Mouse (Mus musculus) intestine, embryonic 14.5 days (tissue): ENCODE results near the gene Ankrd39. TPM values are rescaled to one million over a fixed set of nuclear protein-coding genes. Genes with fewer than 3 reads are reported as not detected.

Experiments used
- ATAC-seq: fragments of 200-750 bp; cut with Nextera tagmentation; replicated peaks from 2 replicates; pipeline ENCODE4 v1.8.0; 2017; ENCODE audit warnings: low read depth, moderate number of reproducible peaks, moderate TSS enrichment, moderate library complexity; ENCODE audit not compliant: low FRiP score, low TSS enrichment
- DNase-seq: peaks from one replicate; pipeline ENCODE4 v3.0.0-alpha.2; 2018; ENCODE audit warnings: low spot score
- H3K27ac ChIP-seq: fragments of 300-500 bp; sonication (generic); 2 replicates; pipeline ENCODE4 v1.5.1; 2014; ENCODE audit warnings: low read depth, mild to moderate bottlenecking, control low read depth
- H3K27me3 ChIP-seq: fragments of 300-500 bp; sonication (generic); replicated peaks from 2 replicates; pipeline ENCODE4 v1.6.1; 2014; ENCODE audit warnings: low read length, control low read depth; ENCODE audit not compliant: control insufficient read depth, insufficient read depth
- H3K36me3 ChIP-seq: fragments of 300-500 bp; sonication (generic); 2 replicates; pipeline ENCODE4 v1.6.1; 2014; ENCODE audit warnings: low read length, control low read depth; ENCODE audit not compliant: control insufficient read depth, insufficient read depth
- H3K4me1 ChIP-seq: fragments of 300-500 bp; sonication (generic); replicated peaks from 2 replicates; pipeline ENCODE4 v1.6.1; 2014; ENCODE audit warnings: low read length, control low read depth, mixed read lengths; ENCODE audit not compliant: control insufficient read depth, insufficient read depth
- H3K4me2 ChIP-seq: fragments of 300-500 bp; sonication (generic); 2 replicates; pipeline ENCODE4 v1.6.1; 2014; ENCODE audit warnings: low read length
- H3K4me3 ChIP-seq: fragments of 300-500 bp; sonication (generic); 2 replicates; pipeline ENCODE4 v1.5.1; 2014; ENCODE audit warnings: low read depth, low read length, control low read depth, mixed read lengths
- H3K9ac ChIP-seq: fragments of 300-500 bp; sonication (generic); 2 replicates; pipeline ENCODE4 v1.6.1; 2014; ENCODE audit warnings: mild to moderate bottlenecking, low read length
- H3K9me3 ChIP-seq: fragments of 300-500 bp; sonication (generic); 2 replicates; pipeline ENCODE4 v1.6.1; 2016; ENCODE audit warnings: low read length, control low read depth; ENCODE audit not compliant: control insufficient read depth
- WGBS: fragments of 180-500 bp; shearing (Covaris S2); extraction: QIAGEN DNeasy Blood & Tissue Kit; methylation state at CpG from one replicate; pipeline ENCODE4 v1.1.7; 2014; 5-methylcytosine and 5-hydroxymethylcytosine counted together
- microRNA-seq: library from miRNA; unstranded; fragments of <30 nt; microRNA quantifications from one replicate; pipeline ENCODE4, GENCODE M21; 2016
- polyA plus RNA-seq: library from polyadenylated mRNA; unstranded; fragments of >200 nt; fragmentation: Nextera tagmentation; extraction: Ambion mirVana; gene quantifications from 2 replicates; pipeline ENCODE4 v1.2.1, GENCODE M21; 2014

Ankrd39 gene
- polyA plus RNA-seq, 1 experiment from 2014 or later: 25.7 TPM

DNA sequence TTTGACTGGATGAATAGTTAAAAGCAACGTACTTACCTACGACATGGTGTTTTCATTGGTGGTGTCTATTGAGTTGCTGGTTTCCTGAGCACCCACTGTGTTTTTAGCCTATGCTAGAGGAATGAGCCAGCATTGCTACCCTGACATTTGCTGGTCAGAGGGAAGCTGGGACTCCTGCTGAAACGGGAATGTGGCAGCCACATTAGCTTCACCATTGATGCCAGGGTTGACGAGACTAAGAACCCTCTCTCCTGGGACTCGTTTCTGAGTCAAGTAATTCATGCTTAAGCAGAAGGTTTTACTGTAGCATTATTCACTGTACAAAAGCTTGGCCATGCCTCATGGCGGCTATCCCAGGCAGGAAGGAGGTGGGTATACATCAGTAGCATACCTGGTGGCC, 57.6 kb downstream of the Ankrd39 start:
- Histone ChIP-seq H3K9ac (no peak overlapping the region), H3K4me1 (peaks cover 15% of the 10 kb centered on the region; the same call in 1 of the 2 replicates), H3K36me3 (no peaks in the 10 kb centered on the region), H3K4me2 (no peak overlapping the region), H3K9me3 (no peaks in the 10 kb centered on the region), H3K4me3 (no peak overlapping the region), H3K27me3 (no peaks in the 10 kb centered on the region), H3K27ac (no peak overlapping the region)
- 85% methylated on average over 6 of the region's 6 CpGs for WGBS
- ATAC-seq: no peak
- DNase-seq: no peak

Small RNA genes within 50 kb of the gene (microRNA-seq; reads per million reads assigned to microRNA genes)
- gene Gm47280: not detected

Other genes starting within 250 kb of the Ankrd39 start
- gene Arid5a, start 239.7 kb downstream of the Ankrd39 start, polyA plus RNA-seq: 2.2 and 3.2 TPM in 2 replicates
- 41.4 and 45.9 TPM in 2 replicates for gene Kansl3, start 178.3 kb downstream of the Ankrd39 start, polyA plus RNA-seq
- gene Fer1l5, start 175.2 kb downstream of the Ankrd39 start, polyA plus RNA-seq: 0.78 and 0.91 TPM in 2 replicates
- gene Lman2l, start 102.2 kb downstream of the Ankrd39 start, polyA plus RNA-seq: 22.6 and 24.6 TPM in 2 replicates
- 27.7 and 30.2 TPM in 2 replicates for gene Cnnm4, start 75.8 kb downstream of the Ankrd39 start, polyA plus RNA-seq
- 5.4 and 6.2 TPM in 2 replicates for gene Cnnm3, start 35.6 kb downstream of the Ankrd39 start, polyA plus RNA-seq
- 11.6 and 14.8 TPM in 2 replicates for gene Ankrd23, start 10.6 kb downstream of the Ankrd39 start, polyA plus RNA-seq
- gene Gm42417, start 8.0 kb downstream of the Ankrd39 start, polyA plus RNA-seq: 0.99 TPM in 1 of 2 replicates, not detected in the other
- 2.8 and 2.9 TPM in 2 replicates for gene Sema4c, start 10.9 kb upstream of the Ankrd39 start, polyA plus RNA-seq
- gene Fam178b, start 135.7 kb upstream of the Ankrd39 start, polyA plus RNA-seq: 0.39 and 0.55 TPM in 2 replicates
- 736 and 800 TPM in 2 replicates for gene Cox5b, start 144.0 kb upstream of the Ankrd39 start, polyA plus RNA-seq
- not detected in 2 replicates for gene 4933424G06Rik, start 162.7 kb upstream of the Ankrd39 start, polyA plus RNA-seq
- gene Actr1b, start 167.0 kb upstream of the Ankrd39 start, polyA plus RNA-seq: 97.0 and 101 TPM in 2 replicates
- 0.46 and 0.72 TPM in 2 replicates for gene Zap70, start 214.4 kb upstream of the Ankrd39 start, polyA plus RNA-seq